Comparison of ENCODE assay signal across 1 mouse cellular context in genomic region chr11:80515895-80516294, GRCm38 (mm10).
TF ChIP-seq lines count a peak whose summit lies in the region.

No protein-coding gene starts in this region.

TF ChIP-seq in CH12.LX, 34 proteins besides CTCF, POLR2A, EP300 and RAD21 (continued from another document):
- TF ChIP-seq POLR2AphosphoS2 (IDR thresholded peaks at IDR 0.05; ENCODE audit: low read depth, low read length), result no peak
- TF ChIP-seq SMC3 (IDR thresholded peaks at IDR 0.05; ENCODE audit: low read depth, low read length), result no peak
- TF ChIP-seq UBTF (IDR thresholded peaks at IDR 0.05; ENCODE audit: low read depth, low read length), result no peak
- no peak for TF ChIP-seq TCF12 (IDR thresholded peaks at IDR 0.05; ENCODE audit: low read depth, low read length)
- TF ChIP-seq CHD1 (IDR thresholded peaks at IDR 0.05; ENCODE audit: low read depth, low read length), result no peak
- TF ChIP-seq USF1 (IDR thresholded peaks at IDR 0.05; ENCODE audit: low read depth, low read length), result no peak
- TF ChIP-seq RCOR1 (conservative IDR thresholded peaks at IDR 0.05; ENCODE audit: low read depth, low read length), result no peak
- no peak for TF ChIP-seq ZKSCAN1 (IDR thresholded peaks at IDR 0.05; ENCODE audit: borderline replicate concordance, low read depth, low read length)
- TF ChIP-seq SIN3A (IDR thresholded peaks at IDR 0.05; ENCODE audit: low read length), result no peak
- no peak for TF ChIP-seq KAT2A (IDR thresholded peaks at IDR 0.05; ENCODE audit: insufficient replicate concordance, low read length)
- no peak for TF ChIP-seq ZC3H11A (IDR thresholded peaks at IDR 0.05; ENCODE audit: low read depth, low read length)
- TF ChIP-seq ZMIZ1 (IDR thresholded peaks at IDR 0.05; ENCODE audit: low read depth, low read length), result no peak
- no peak for TF ChIP-seq NELFE (IDR thresholded peaks at IDR 0.05; ENCODE audit: low read depth, low read length)
- TF ChIP-seq MEF2A (IDR thresholded peaks at IDR 0.05; ENCODE audit: borderline replicate concordance, low read depth, low read length), result no peak
- no peak for TF ChIP-seq GABPA (IDR thresholded peaks at IDR 0.05; ENCODE audit: insufficient replicate concordance, low read depth, low read length)
TF ChIP-seq in CH12.LX: peak in this region for 0.
